Mouse (Mus musculus) MEL (cell line): ENCODE data around the gene Mmgt2. TPM values are rescaled to one million over a fixed set of nuclear protein-coding genes. Genes with fewer than 3 reads are reported as not detected.

Experiments used
- DNase-seq: peaks from one replicate; pipeline ENCODE4 v3.0.0; 2011; ENCODE audit warnings: low read depth, low spot score
- H3K27ac ChIP-seq: 2 replicates; pipeline ENCODE4 v1.5.1; 2012; ENCODE audit warnings: low read depth, mild to moderate bottlenecking, control low read depth, low read length, moderate library complexity; ENCODE audit not compliant: control insufficient read depth
- H3K27me3 ChIP-seq, 2 experiments: fragments of 150-350 bp in 1 of 2; sonication (generic) in 1 of 2; 2 replicates each; pipeline ENCODE4 v1.6.1; 2012; ENCODE audit warnings: low read length in 2 of 2, mild to moderate bottlenecking in 2 of 2, improper control_type of control experiment in 1 of 2, moderate library complexity in 1 of 2; ENCODE audit not compliant: insufficient read depth in 2 of 2, control insufficient read depth in 1 of 2
- H3K36me3 ChIP-seq, 2 experiments: 2 replicates each; pipeline ENCODE4 v1.6.1; 2012 to 2014; ENCODE audit warnings: low read length in 2 of 2, improper control_type of control experiment in 1 of 2, inconsistent platforms in 1 of 2, mild to moderate bottlenecking in 1 of 2; ENCODE audit not compliant: insufficient read depth in 2 of 2, control insufficient read depth in 1 of 2
- H3K4me1 ChIP-seq, 2 experiments: fragments of 150-350 bp in 1 of 2; sonication (generic) in 1 of 2; 2 replicates each; pipeline ENCODE4 v1.6.1; 2012; ENCODE audit warnings: low read length in 2 of 2, improper control_type of control experiment in 1 of 2, mild to moderate bottlenecking in 1 of 2; ENCODE audit not compliant: insufficient read depth in 2 of 2, control insufficient read depth in 1 of 2
- H3K4me3 ChIP-seq, 2 experiments: fragments of 150-350 bp in 1 of 2; sonication (generic) in 1 of 2; 2 replicates each; pipeline ENCODE4 v1.5.1; 2012; ENCODE audit warnings: low read depth in 2 of 2, low read length in 2 of 2, mild to moderate bottlenecking in 2 of 2, moderate library complexity in 2 of 2, control low read depth in 1 of 2, improper control_type of control experiment in 1 of 2; ENCODE audit not compliant: control insufficient read depth in 1 of 2, insufficient read depth in 1 of 2
- H3K79me2 ChIP-seq: 2 replicates; pipeline ENCODE4 v1.6.1; 2012; ENCODE audit warnings: mild to moderate bottlenecking, low read length, moderate library complexity; ENCODE audit not compliant: control insufficient read depth, poor library complexity, insufficient read depth
- H3K9ac ChIP-seq: 2 replicates; pipeline ENCODE4 v1.6.1; 2012; ENCODE audit warnings: low read depth, mild to moderate bottlenecking, control low read depth, low read length, moderate library complexity; ENCODE audit not compliant: control insufficient read depth, poor library complexity, severe bottlenecking
- H3K9me3 ChIP-seq: fragments of 150-350 bp; sonication (generic); replicated peaks from 2 replicates; pipeline ENCODE4 v1.6.1; 2012; ENCODE audit warnings: mild to moderate bottlenecking, low read length, improper control_type of control experiment, moderate library complexity; ENCODE audit not compliant: insufficient read depth
- CHD1 ChIP-seq: IDR thresholded peaks from 2 replicates; pipeline ENCODE4 v1.6.1; 2012; ENCODE audit warnings: low read depth, mild to moderate bottlenecking, inconsistent platforms, low read length, improper control_type of control experiment
- CHD2 ChIP-seq: IDR thresholded peaks from 2 replicates; pipeline ENCODE4 v1.6.1; 2011; ENCODE audit warnings: low read length, improper control_type of control experiment
- E2F4 ChIP-seq: IDR thresholded peaks from 2 replicates; pipeline ENCODE4 v1.6.1; 2011; ENCODE audit warnings: low read depth, low read length, improper control_type of control experiment, borderline replicate concordance
- EP300 ChIP-seq, 2 experiments: IDR thresholded peaks; 2 replicates each; pipeline ENCODE4 v1.6.1; 2011; ENCODE audit warnings: improper control_type of control experiment in 2 of 2, low read length in 2 of 2, low read depth in 1 of 2, mild to moderate bottlenecking in 1 of 2
- ETS1 ChIP-seq: IDR thresholded peaks from 2 replicates; pipeline ENCODE4 v1.6.1; 2012; ENCODE audit warnings: low read depth, mild to moderate bottlenecking, inconsistent platforms, low read length, improper control_type of control experiment, moderate library complexity
- GATA1 ChIP-seq: IDR thresholded peaks from 2 replicates; pipeline ENCODE4 v1.6.1; 2011; ENCODE audit warnings: low read depth, low read length, improper control_type of control experiment
- HCFC1 ChIP-seq: IDR thresholded peaks from 2 replicates; pipeline ENCODE4 v1.6.1; 2012; ENCODE audit warnings: low read depth, mild to moderate bottlenecking, inconsistent platforms, low read length, improper control_type of control experiment, moderate library complexity
- KAT2A ChIP-seq: conservative IDR thresholded peaks from 2 replicates; pipeline ENCODE4 v1.6.1; 2012; ENCODE audit warnings: low read depth, low read length, improper control_type of control experiment, inconsistent platforms
- MAFK ChIP-seq: IDR thresholded peaks from 2 replicates; pipeline ENCODE4 v1.6.1; 2011; ENCODE audit warnings: low read depth, mild to moderate bottlenecking, low read length, improper control_type of control experiment, borderline replicate concordance
- MEF2A ChIP-seq: IDR thresholded peaks from 2 replicates; pipeline ENCODE4 v1.6.1; 2014; ENCODE audit warnings: low read depth, mild to moderate bottlenecking, inconsistent platforms, low read length, improper control_type of control experiment; ENCODE audit not compliant: poor library complexity, insufficient replicate concordance, severe bottlenecking; ENCODE audit errors: extremely low read depth
- MXI1 ChIP-seq: IDR thresholded peaks from 2 replicates; pipeline ENCODE4 v1.6.1; 2011; ENCODE audit warnings: mild to moderate bottlenecking, low read depth, low read length, improper control_type of control experiment
- MYC ChIP-seq: IDR thresholded peaks from 2 replicates; pipeline ENCODE4 v1.6.1; 2011; ENCODE audit warnings: low read depth, mild to moderate bottlenecking, low read length, improper control_type of control experiment, moderate library complexity
- NRF1 ChIP-seq: IDR thresholded peaks from 2 replicates; pipeline ENCODE4 v1.6.1; 2014; ENCODE audit warnings: low read depth, mild to moderate bottlenecking, inconsistent platforms, low read length, improper control_type of control experiment, moderate library complexity; ENCODE audit not compliant: poor library complexity, insufficient read depth, severe bottlenecking
- POLR2A ChIP-seq, 2 experiments: IDR thresholded peaks; 2 replicates each; pipeline ENCODE4 v1.6.1; 2011 to 2012; ENCODE audit warnings: low read length in 2 of 2, mild to moderate bottlenecking in 2 of 2, control low read depth in 1 of 2, improper control_type of control experiment in 1 of 2, low read depth in 1 of 2, moderate library complexity in 1 of 2; ENCODE audit not compliant: control insufficient read depth in 1 of 2, insufficient read depth in 1 of 2, poor library complexity in 1 of 2
- RAD21 ChIP-seq: IDR thresholded peaks from 2 replicates; pipeline ENCODE4 v1.6.1; 2011; ENCODE audit warnings: mild to moderate bottlenecking, low read depth, low read length, improper control_type of control experiment
- RCOR1 ChIP-seq: IDR thresholded peaks from 2 replicates; pipeline ENCODE4 v1.6.1; 2012; ENCODE audit warnings: low read depth, mild to moderate bottlenecking, inconsistent platforms, low read length, improper control_type of control experiment
- TAL1 ChIP-seq: IDR thresholded peaks from 2 replicates; pipeline ENCODE4 v1.6.1; 2012; ENCODE audit warnings: mild to moderate bottlenecking, inconsistent platforms, low read length, moderate library complexity, mixed read lengths
- TBP ChIP-seq: IDR thresholded peaks from 2 replicates; pipeline ENCODE4 v1.8.0; 2011; ENCODE audit warnings: low read depth, low read length, improper control_type of control experiment
- TCF12 ChIP-seq: IDR thresholded peaks from 2 replicates; pipeline ENCODE4 v1.6.1; 2014; ENCODE audit warnings: low read depth, mild to moderate bottlenecking, inconsistent platforms, low read length, improper control_type of control experiment, moderate library complexity
- USF1 ChIP-seq: IDR thresholded peaks from 2 replicates; pipeline ENCODE4 v1.6.1; 2014; ENCODE audit warnings: low read depth, mild to moderate bottlenecking, inconsistent platforms, low read length, improper control_type of control experiment, moderate library complexity
- ZC3H11A ChIP-seq: IDR thresholded peaks from 2 replicates; pipeline ENCODE4 v1.6.1; 2012; ENCODE audit warnings: low read depth, mild to moderate bottlenecking, inconsistent platforms, low read length, improper control_type of control experiment
- ZKSCAN1 ChIP-seq: IDR thresholded peaks from 2 replicates; pipeline ENCODE4 v1.6.1; 2012; ENCODE audit warnings: low read depth, mild to moderate bottlenecking, inconsistent platforms, low read length, improper control_type of control experiment, moderate library complexity
- ZMIZ1 ChIP-seq: IDR thresholded peaks from 2 replicates; pipeline ENCODE4 v1.6.1; 2012; ENCODE audit warnings: low read depth, mild to moderate bottlenecking, inconsistent platforms, low read length, improper control_type of control experiment, moderate library complexity
- polyA plus RNA-seq, 2 experiments: library from polyadenylated mRNA; stranded (reverse) in 1 of 2; unstranded in 1 of 2; fragments of >175 nt in 1 of 2; fragments of >200 nt in 1 of 2; gene quantifications; 2 replicates each; pipeline versions ENCODE4 v1.2.1 to v1.2.4; 2012; ENCODE audit warnings: low replicate concordance in 2 of 2, low read depth in 1 of 2; ENCODE audit not compliant: insufficient read length in 2 of 2, insufficient read depth in 1 of 2, missing spikeins in 1 of 2
- total RNA-seq: library from RNA; depleted of rRNA; stranded (reverse); fragments of 300-350 nt; gene quantifications from 2 replicates; pipeline ENCODE4 v1.2.3, GENCODE M21; 2012

The Mmgt2 gene
- total and polyA plus RNA-seq, 3 experiments, result 24.1 to 51.9 TPM; not detected in 1

DNA sequence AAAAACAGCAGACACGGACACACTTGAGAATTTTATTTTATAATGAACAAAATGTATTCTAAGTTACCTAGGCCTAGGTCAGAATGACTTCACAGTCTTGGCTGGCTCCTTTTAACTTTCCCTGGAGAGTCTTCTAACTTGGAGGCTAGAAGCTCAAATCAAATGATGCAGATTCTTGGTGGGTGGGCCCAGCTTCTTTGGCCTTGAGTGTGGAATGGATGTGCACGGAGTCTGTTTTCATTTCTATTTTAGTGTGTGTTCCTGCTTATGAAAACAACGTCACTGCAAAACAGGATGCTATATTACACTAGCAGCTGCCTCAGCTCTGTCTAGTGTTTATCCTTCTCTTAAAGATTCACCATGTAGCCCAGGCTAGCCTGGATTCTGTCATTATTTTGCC is 13.1 kb upstream of the Mmgt2 start:
- no peak overlapping the region for H3K4me3 ChIP-seq
- no peaks in the 10 kb centered on the region for H3K79me2 ChIP-seq
- no peak overlapping the region for H3K9ac ChIP-seq
- H3K36me3 ChIP-seq, result no peaks in the 10 kb centered on the region
- H3K27ac ChIP-seq, result no peak overlapping the region
- no peaks in the 10 kb centered on the region for H3K4me1 ChIP-seq
- DNase-seq, result no peak
- H3K27me3 ChIP-seq, result no peaks in the 10 kb centered on the region
- no peaks in the 10 kb centered on the region for H3K9me3 ChIP-seq
- TF ChIP-seq MAFK (no peak), EP300 (IDR thresholded peaks at IDR 0.05; ENCODE audit: low read depth in 1 of 2, low read length in 2 of 2) (no peak), ZKSCAN1 (no peak), KAT2A (no peak), TBP (no peak), CHD2 (no peak), POLR2A (IDR thresholded peaks at IDR 0.05; ENCODE audit: control insufficient read depth in 1 of 2, insufficient read depth in 1 of 2, low read depth in 1 of 2, low read length in 2 of 2, poor library complexity in 1 of 2) (no peak), GATA1 (no peak), TCF12 (no peak), USF1 (no peak), RCOR1 (no peak), MEF2A (no peak), ZMIZ1 (no peak), MYC (no peak), MXI1 (no peak), ETS1 (no peak), CHD1 (no peak), RAD21 (no peak), TAL1 (no peak)
- TF ChIP-seq, all 39 proteins: peak for 0

DNA sequence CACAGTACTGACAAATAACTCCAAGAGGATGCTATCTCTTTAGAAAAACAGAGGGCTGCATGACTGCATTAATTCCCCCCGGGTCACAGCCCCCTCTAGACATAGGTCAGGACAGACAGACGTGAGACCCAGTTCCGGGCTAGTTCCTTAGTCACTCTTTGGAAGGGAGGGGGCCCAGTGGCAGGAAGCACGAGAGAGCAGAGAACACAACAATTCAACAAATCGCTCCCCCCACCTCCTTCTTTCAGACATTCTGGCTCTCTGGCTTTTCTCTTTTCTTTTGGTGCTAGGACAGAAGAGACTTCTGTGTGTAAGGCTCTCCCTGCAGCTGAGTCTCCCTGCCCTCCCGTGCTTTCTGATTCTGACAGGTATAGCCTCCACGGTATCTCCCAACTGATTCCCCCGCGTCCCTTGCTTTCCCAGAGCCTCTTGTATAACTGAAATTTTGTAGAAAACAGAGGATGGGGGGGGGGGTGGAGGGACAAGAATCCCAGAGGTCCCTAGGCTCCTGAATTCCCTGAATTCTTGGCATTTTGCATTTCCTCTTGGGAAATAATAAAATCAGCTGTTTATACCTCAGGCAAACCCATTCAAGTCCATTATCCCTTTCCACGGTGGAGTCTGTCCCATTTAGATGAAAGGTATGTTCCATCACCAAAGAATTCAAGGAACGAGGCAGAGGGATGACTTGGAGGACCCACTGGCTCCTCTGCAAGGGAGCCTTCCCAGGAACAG is 12.2 kb upstream of the Mmgt2 start:
- Histone ChIP-seq H3K9me3 (no peaks in the 10 kb centered on the region), H3K4me3 (no peak overlapping the region), H3K27ac (no peak overlapping the region), H3K36me3 (no peaks in the 10 kb centered on the region), H3K9ac (no peak overlapping the region), H3K4me1 (no peaks in the 10 kb centered on the region), H3K27me3 (no peaks in the 10 kb centered on the region), H3K79me2 (no peaks in the 10 kb centered on the region)
- TF ChIP-seq ZC3H11A, result no peak
- no peak for TF ChIP-seq TCF12
- TF ChIP-seq TAL1, result no peak
- no peak for TF ChIP-seq NRF1
- TF ChIP-seq HCFC1, result no peak
- no peak for TF ChIP-seq E2F4
- no peak for DNase-seq
